Mouse (Mus musculus): ENCODE measurements around the gene Pram1. TPM values are rescaled to one million over a fixed set of nuclear protein-coding genes. Genes with fewer than 3 reads are reported as not detected.
A peak's percentile ranks its signal among the peaks of the same experiment; 100 is the strongest.

The Pram1 gene
- polyA plus RNA-seq, 1 experiment from 2014 or later = 0.27 TPM

DNA sequence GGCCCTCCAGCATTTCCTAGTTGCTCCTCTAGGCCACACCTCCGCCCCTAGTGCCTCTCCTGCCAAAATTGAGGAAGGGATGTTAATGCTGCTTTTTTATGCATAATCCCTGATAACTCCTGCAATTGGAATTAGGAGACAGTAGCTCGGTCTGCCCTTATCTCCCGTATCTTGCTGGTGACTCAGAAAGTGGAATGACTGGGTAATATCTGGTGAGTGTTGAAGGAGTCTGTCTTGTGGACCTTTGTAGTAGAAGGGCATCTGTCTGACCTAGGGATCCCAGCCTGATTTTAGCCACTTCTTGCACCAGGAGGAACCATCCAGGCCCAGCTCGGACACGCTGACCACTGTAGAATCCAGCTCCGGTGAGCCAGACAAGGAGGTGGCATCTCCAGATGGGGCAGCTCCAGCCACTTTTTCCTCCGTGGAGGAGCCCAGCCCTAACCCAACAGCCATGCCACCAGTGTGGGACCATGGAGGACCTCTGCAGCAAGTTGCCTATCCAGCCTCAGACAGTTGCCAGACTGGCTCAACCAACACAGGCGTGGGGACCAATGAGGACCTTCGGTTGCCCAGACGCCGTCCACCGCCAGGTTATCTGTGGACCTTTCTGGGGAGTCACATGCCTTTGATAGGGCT is 8.2 kb upstream of the Pram1 start:
- no peaks in the 10 kb centered on the region for H3K27me3 ChIP-seq
- H3K27ac ChIP-seq = peak overlapping the region; percentile 100
- H3K4me3 ChIP-seq = peak overlapping the region; percentile 78
- peak overlapping the region; percentile 71 for H3K9ac ChIP-seq
- no peaks in the 10 kb centered on the region for H3K9me3 ChIP-seq
- 65% methylated on average over 12 of the region's 12 CpGs for WGBS
- H3K4me1 ChIP-seq = peaks cover 20% of the 10 kb centered on the region
- ATAC-seq (ENCODE audit: insufficient number of reproducible peaks, low FRiP score, low TSS enrichment, low read depth) = no peak
- peak overlapping the region; percentile 58 for H3K4me2 ChIP-seq
- H3K36me3 ChIP-seq = peaks cover 28% of the 10 kb centered on the region

DNA sequence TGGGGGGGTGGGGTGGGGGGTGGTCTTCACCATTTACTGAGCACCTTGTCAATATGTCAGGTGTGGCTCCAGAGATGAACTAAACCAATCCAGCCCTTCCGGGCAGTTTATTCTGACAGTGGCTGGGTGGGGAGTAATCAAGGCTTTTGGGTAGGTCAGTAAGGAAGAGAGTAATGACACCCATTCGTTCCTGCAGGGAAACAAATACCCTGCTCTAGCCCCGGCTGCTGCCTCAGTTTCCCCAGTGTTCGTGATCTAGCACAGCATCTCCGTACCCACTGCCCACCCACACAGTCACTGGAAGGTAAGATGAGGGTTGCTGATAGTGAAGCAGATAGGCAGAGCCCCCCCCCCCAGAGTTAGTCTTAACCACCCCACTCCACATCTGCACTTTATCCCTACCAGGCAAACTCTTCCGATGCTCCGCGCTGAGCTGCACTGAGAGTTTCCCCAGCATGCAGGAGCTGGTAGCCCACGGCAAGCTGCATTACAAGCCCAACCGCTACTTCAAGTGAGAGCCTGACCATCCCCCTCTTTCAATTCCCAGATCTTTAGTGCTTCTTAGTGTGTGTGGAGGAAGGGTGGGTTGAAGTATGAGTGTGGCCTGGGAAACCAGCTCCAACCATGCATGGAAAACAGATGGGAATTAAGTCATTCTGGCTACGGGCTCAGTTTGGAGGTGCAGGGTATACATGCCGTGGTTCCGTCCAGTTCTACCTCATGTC is 7.5 kb upstream of the Pram1 start:
- Histone ChIP-seq H3K4me1 (peaks cover 20% of the 10 kb centered on the region), H3K9ac (no peak overlapping the region), H3K27ac (peak overlapping the region; percentile 27; the same call in 1 of the 2 replicates), H3K4me2 (peak overlapping the region; percentile 58), H3K27me3 (no peaks in the 10 kb centered on the region), H3K36me3 (peaks cover 28% of the 10 kb centered on the region), H3K9me3 (no peaks in the 10 kb centered on the region), H3K4me3 (0 out of 2 replicates have a peak overlapping the region, but pooled peaks have one; percentile 3)
- WGBS = 67% methylated on average over 13 of the region's 13 CpGs
- ATAC-seq (ENCODE audit: insufficient number of reproducible peaks, low FRiP score, low TSS enrichment, low read depth) = no peak

- no peak overlapping the region for H3K4me3 ChIP-seq
- H3K9ac ChIP-seq = no peak overlapping the region
- ATAC-seq (ENCODE audit: insufficient number of reproducible peaks, low FRiP score, low TSS enrichment, low read depth) = no peak
- WGBS = 97% methylated on average over 9 of the region's 9 CpGs
- H3K4me1 ChIP-seq = peaks cover 20% of the 10 kb centered on the region
- no peaks in the 10 kb centered on the region for H3K9me3 ChIP-seq
- H3K36me3 ChIP-seq = peaks cover 28% of the 10 kb centered on the region
- no peak overlapping the region for H3K27ac ChIP-seq
- no peaks in the 10 kb centered on the region for H3K27me3 ChIP-seq
- H3K4me2 ChIP-seq = no peak overlapping the region
Measured at GRCm38 (mm10) chr17:33631236-33631635, 6.6 kb upstream of the Pram1 start.

DNA sequence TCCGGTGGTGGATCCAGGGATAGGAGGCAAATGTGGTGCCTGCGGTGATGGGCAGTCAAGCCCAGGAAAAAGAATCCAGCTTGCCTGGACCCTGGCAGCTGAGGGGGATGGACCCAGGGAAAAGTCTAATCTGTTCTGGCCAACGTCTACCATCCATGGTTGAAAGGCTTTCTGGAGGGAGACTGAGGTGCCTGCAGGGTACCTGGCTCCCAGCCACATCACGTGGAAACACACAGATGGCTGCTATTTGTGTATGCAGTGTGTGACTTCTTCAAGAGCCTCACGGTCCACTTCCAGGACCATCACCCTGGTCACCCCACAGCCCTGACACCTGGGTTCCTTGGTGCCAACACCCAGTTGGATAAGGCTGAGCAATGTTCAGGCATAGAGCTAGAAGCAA is 6.1 kb upstream of the Pram1 start:
- no peak for ATAC-seq (ENCODE audit: insufficient number of reproducible peaks, low FRiP score, low TSS enrichment, low read depth)
- Histone ChIP-seq H3K36me3 (peaks cover 28% of the 10 kb centered on the region), H3K27ac (no peak overlapping the region), H3K4me1 (peaks cover 20% of the 10 kb centered on the region), H3K9me3 (no peaks in the 10 kb centered on the region), H3K27me3 (no peaks in the 10 kb centered on the region), H3K4me3 (no peak overlapping the region), H3K9ac (no peak overlapping the region), H3K4me2 (no peak overlapping the region)
- 79% methylated on average over 5 of the region's 5 CpGs for WGBS

- Histone ChIP-seq H3K9ac (no peak overlapping the region), H3K9me3 (no peaks in the 10 kb centered on the region), H3K4me3 (no peak overlapping the region), H3K36me3 (peaks cover 20% of the 10 kb centered on the region), H3K27ac (peak overlapping the region; percentile 3; the same call in 1 of the 2 replicates), H3K4me2 (no peak overlapping the region), H3K4me1 (no peaks in the 10 kb centered on the region), H3K27me3 (no peaks in the 10 kb centered on the region)
- WGBS = 75% methylated on average over 2 of the region's 2 CpGs
- no peak for ATAC-seq (ENCODE audit: insufficient number of reproducible peaks, low FRiP score, low TSS enrichment, low read depth)
Measured at GRCm38 (mm10) chr17:33637038-33637437, 818 bp upstream of the Pram1 start.

GRCm38 (mm10) chr17:33639743-33640142 is 1.9 kb downstream of the Pram1 start:
- no peak for ATAC-seq (ENCODE audit: insufficient number of reproducible peaks, low FRiP score, low TSS enrichment, low read depth)
- Histone ChIP-seq H3K9ac (no peak overlapping the region), H3K27me3 (no peaks in the 10 kb centered on the region), H3K9me3 (no peaks in the 10 kb centered on the region), H3K4me3 (no peak overlapping the region), H3K4me2 (no peak overlapping the region), H3K27ac (no peak overlapping the region), H3K36me3 (peaks cover 34% of the 10 kb centered on the region), H3K4me1 (no peaks in the 10 kb centered on the region)
- 60% methylated on average over 6 of the region's 6 CpGs for WGBS

- H3K27ac ChIP-seq = no peak overlapping the region
- H3K9me3 ChIP-seq = no peaks in the 10 kb centered on the region
- no peaks in the 10 kb centered on the region for H3K4me1 ChIP-seq
- WGBS = 92% methylated on average over 4 of the region's 4 CpGs
- H3K27me3 ChIP-seq = no peaks in the 10 kb centered on the region
- H3K4me3 ChIP-seq = no peak overlapping the region
- H3K4me2 ChIP-seq = no peak overlapping the region
- ATAC-seq (ENCODE audit: insufficient number of reproducible peaks, low FRiP score, low TSS enrichment, low read depth) = no peak
- peaks cover 65% of the 10 kb centered on the region for H3K36me3 ChIP-seq
- no peak overlapping the region for H3K9ac ChIP-seq
Measured at GRCm38 (mm10) chr17:33644068-33644467, 6.2 kb downstream of the Pram1 start.

GRCm38 (mm10) chr17:33645073-33645472 is 7.2 kb downstream of the Pram1 start:
- no peak overlapping the region for H3K4me3 ChIP-seq
- ATAC-seq (ENCODE audit: insufficient number of reproducible peaks, low FRiP score, low TSS enrichment, low read depth) = no peak
- H3K27ac ChIP-seq = no peak overlapping the region
- no peaks in the 10 kb centered on the region for H3K9me3 ChIP-seq
- no peak overlapping the region for H3K4me2 ChIP-seq
- H3K27me3 ChIP-seq = no peaks in the 10 kb centered on the region
- peaks cover 71% of the 10 kb centered on the region for H3K36me3 ChIP-seq
- no peak overlapping the region for H3K9ac ChIP-seq
- H3K4me1 ChIP-seq = no peaks in the 10 kb centered on the region
- 94% methylated on average over 8 of the region's 8 CpGs for WGBS

GRCm38 (mm10) chr17:33649781-33650475 is 12.1 kb downstream of the Pram1 start:
- H3K4me2 ChIP-seq = no peak overlapping the region
- H3K27ac ChIP-seq = no peak overlapping the region
- H3K9ac ChIP-seq = no peak overlapping the region
- no peaks in the 10 kb centered on the region for H3K4me1 ChIP-seq
- peaks cover 89% of the 10 kb centered on the region for H3K36me3 ChIP-seq
- H3K9me3 ChIP-seq = no peaks in the 10 kb centered on the region
- WGBS = 98% methylated on average over 34 of the region's 34 CpGs
- H3K27me3 ChIP-seq = no peaks in the 10 kb centered on the region
- ATAC-seq (ENCODE audit: insufficient number of reproducible peaks, low FRiP score, low TSS enrichment, low read depth) = peak; percentile 48
- no peak overlapping the region for H3K4me3 ChIP-seq

DNA sequence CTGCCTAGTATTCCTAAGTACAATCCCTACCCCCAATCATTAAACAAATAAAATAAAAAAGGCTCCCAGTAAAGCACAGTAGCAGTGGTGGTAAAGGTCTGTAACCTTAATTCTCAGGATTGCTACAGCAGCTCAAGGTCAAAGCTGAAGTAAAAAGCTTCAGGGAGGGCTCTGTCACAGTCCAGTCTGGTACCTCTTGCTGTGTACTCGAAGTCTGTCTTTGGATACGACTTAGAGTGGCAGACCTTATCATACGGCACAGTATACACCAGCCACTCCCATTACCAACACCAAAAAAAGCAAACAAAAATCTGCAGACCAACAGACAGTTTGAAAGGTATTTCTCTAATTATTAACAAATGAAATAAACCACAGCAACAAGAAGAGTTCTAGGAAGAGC is 29.0 kb downstream of the Pram1 start:
- WGBS = 83% methylated on average over 3 of the region's 3 CpGs
- H3K27ac ChIP-seq = no peak overlapping the region
- H3K9ac ChIP-seq = no peak overlapping the region
- H3K36me3 ChIP-seq = peaks cover 47% of the 10 kb centered on the region
- no peaks in the 10 kb centered on the region for H3K27me3 ChIP-seq
- H3K4me2 ChIP-seq = no peak overlapping the region
- H3K4me1 ChIP-seq = no peaks in the 10 kb centered on the region
- H3K9me3 ChIP-seq = no peaks in the 10 kb centered on the region
- no peak overlapping the region for H3K4me3 ChIP-seq
- ATAC-seq (ENCODE audit: insufficient number of reproducible peaks, low FRiP score, low TSS enrichment, low read depth) = no peak

- no peak overlapping the region for H3K9ac ChIP-seq
- no peaks in the 10 kb centered on the region for H3K27me3 ChIP-seq
- no peak overlapping the region for H3K27ac ChIP-seq
- peaks cover 27% of the 10 kb centered on the region for H3K36me3 ChIP-seq
- no peak overlapping the region for H3K4me3 ChIP-seq
- no peak for ATAC-seq (ENCODE audit: insufficient number of reproducible peaks, low FRiP score, low TSS enrichment, low read depth)
- WGBS = 86% methylated on average over 3 of the region's 3 CpGs
- no peak overlapping the region for H3K4me2 ChIP-seq
- H3K9me3 ChIP-seq = no peaks in the 10 kb centered on the region
- no peaks in the 10 kb centered on the region; the same call in 1 of the 2 replicates for H3K4me1 ChIP-seq
Measured at GRCm38 (mm10) chr17:33669681-33670080, 31.8 kb downstream of the Pram1 start.

GRCm38 (mm10) chr17:33673837-33674236 is 36.0 kb downstream of the Pram1 start:
- Histone ChIP-seq H3K9me3 (no peaks in the 10 kb centered on the region), H3K4me3 (no peak overlapping the region), H3K4me2 (no peak overlapping the region), H3K27ac (no peak overlapping the region), H3K36me3 (peaks cover 16% of the 10 kb centered on the region), H3K9ac (no peak overlapping the region), H3K4me1 (peaks cover 6% of the 10 kb centered on the region; the same call in 1 of the 2 replicates), H3K27me3 (no peaks in the 10 kb centered on the region)
- WGBS = 69% methylated on average over 1 of the region's 1 CpGs
- ATAC-seq (ENCODE audit: insufficient number of reproducible peaks, low FRiP score, low TSS enrichment, low read depth) = no peak

All from limb, embryonic 15.5 days (tissue).